Mouse (Mus musculus): Measurements from ENCODE around the gene Minpp1. TPM values are rescaled to one million over a fixed set of nuclear protein-coding genes. Genes with fewer than 3 reads are reported as not detected.

The Minpp1 gene
- total RNA-seq, 1 experiment from 2014 or later, result 100 TPM

Other genes starting within 250 kb of the Minpp1 start
- gene Sgms1, start 96.1 kb upstream of the Minpp1 start, total RNA-seq (2017), result 57.7 and 83.4 TPM in 2 replicates
- 221 and 259 TPM in 2 replicates for gene Rpl9-ps6, start 19.2 kb upstream of the Minpp1 start, total RNA-seq (2017)
- gene Papss2, start 110.0 kb downstream of the Minpp1 start, total RNA-seq (2017), result 3.0 and 3.9 TPM in 2 replicates